Mouse (Mus musculus) midbrain, embryonic 16.5 days (tissue): ENCODE data around the gene Tpk1. TPM values are rescaled to one million over a fixed set of nuclear protein-coding genes. Genes with fewer than 3 reads are reported as not detected.
"Not testable (repeated sequence)": the region's sequence is repeated elsewhere in the genome, so short reads cannot be mapped to it uniquely, and the experiment has no call there.

ENCODE experiments used
- ATAC-seq: fragments of 200-750 bp; cut with Nextera tagmentation; 2 replicates; pipeline ENCODE4 v1.8.0; 2017; ENCODE audit warnings: moderate TSS enrichment
- H3K27ac ChIP-seq: fragments of 300-500 bp; sonication (generic); 2 replicates; pipeline ENCODE4 v1.5.1; 2014; ENCODE audit warnings: mild to moderate bottlenecking, low read length, mixed read lengths
- H3K27me3 ChIP-seq: fragments of 300-500 bp; sonication (generic); 2 replicates; pipeline ENCODE4 v1.6.1; 2014; ENCODE audit warnings: low read depth, low read length, mixed read lengths; ENCODE audit not compliant: control insufficient read depth, insufficient read depth
- H3K36me3 ChIP-seq: fragments of 300-500 bp; sonication (generic); 2 replicates; pipeline ENCODE4 v1.6.1; 2014; ENCODE audit warnings: mild to moderate bottlenecking, low read length, moderate library complexity, mixed read lengths; ENCODE audit not compliant: control insufficient read depth, insufficient read depth
- H3K4me1 ChIP-seq: fragments of 300-500 bp; sonication (generic); 2 replicates; pipeline ENCODE4 v1.6.1; 2014; ENCODE audit warnings: mild to moderate bottlenecking, low read length, mixed read lengths; ENCODE audit not compliant: control insufficient read depth, insufficient read depth
- H3K4me2 ChIP-seq: fragments of 300-500 bp; sonication (generic); 2 replicates; pipeline ENCODE4 v1.6.1; 2014; ENCODE audit warnings: mild to moderate bottlenecking, low read length, mixed read lengths
- H3K4me3 ChIP-seq: fragments of 300-500 bp; sonication (generic); 2 replicates; pipeline ENCODE4 v1.5.1; 2014; ENCODE audit warnings: low read depth, mild to moderate bottlenecking, low read length, moderate library complexity, mixed read lengths
- H3K9ac ChIP-seq: fragments of 300-500 bp; sonication (generic); 2 replicates; pipeline ENCODE4 v1.6.1; 2014; ENCODE audit warnings: low read depth, low read length, mixed read lengths
- H3K9me3 ChIP-seq: fragments of 300-500 bp; sonication (generic); replicated peaks from 2 replicates; pipeline ENCODE4 v1.6.1; 2014; ENCODE audit warnings: mild to moderate bottlenecking, low read length, mixed read lengths; ENCODE audit not compliant: control insufficient read depth, poor library complexity, severe bottlenecking
- WGBS: fragments of 180-500 bp; shearing (Covaris S2); extraction: QIAGEN DNeasy Blood & Tissue Kit; methylation state at CpG from one replicate; pipeline ENCODE4 v1.1.7; 2014; 5-methylcytosine and 5-hydroxymethylcytosine counted together
- polyA plus RNA-seq: library from polyadenylated mRNA; unstranded; fragments of >200 nt; fragmentation: Nextera tagmentation; extraction: Ambion mirVana; gene quantifications from 2 replicates; pipeline ENCODE4 v1.2.1, GENCODE M21; 2015

Gene Tpk1
- polyA plus RNA-seq, 1 experiment from 2014 or later: 6.1 TPM

DNA sequence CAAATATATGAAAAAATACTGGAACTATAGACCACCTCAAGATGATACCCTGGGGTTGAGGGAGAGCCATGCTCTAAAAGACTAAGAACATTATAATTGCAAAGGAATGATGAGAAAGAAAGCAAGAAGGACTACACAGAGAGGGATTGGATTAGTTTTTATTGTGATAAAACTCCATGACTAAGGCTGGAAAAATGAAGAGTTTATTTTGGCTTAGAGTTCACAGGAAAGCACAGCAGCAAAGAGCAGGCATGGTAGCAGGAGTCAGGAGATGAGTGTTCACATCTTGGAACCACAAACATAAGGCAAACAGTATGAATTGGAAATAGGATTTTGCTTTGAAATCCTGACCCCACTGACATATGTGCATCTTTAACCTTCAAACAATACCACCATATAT is 33.2 kb downstream of the Tpk1 start:
- H3K27me3 ChIP-seq: no peaks in the 10 kb centered on the region
- H3K36me3 ChIP-seq: no peaks in the 10 kb centered on the region
- no peak for ATAC-seq
- no peak overlapping the region for H3K27ac ChIP-seq
- H3K4me1 ChIP-seq: no peaks in the 10 kb centered on the region
- H3K9me3 ChIP-seq: no peaks in the 10 kb centered on the region
- H3K9ac ChIP-seq: no peak overlapping the region
- H3K4me2 ChIP-seq: no peak overlapping the region
- H3K4me3 ChIP-seq: no peak overlapping the region

DNA sequence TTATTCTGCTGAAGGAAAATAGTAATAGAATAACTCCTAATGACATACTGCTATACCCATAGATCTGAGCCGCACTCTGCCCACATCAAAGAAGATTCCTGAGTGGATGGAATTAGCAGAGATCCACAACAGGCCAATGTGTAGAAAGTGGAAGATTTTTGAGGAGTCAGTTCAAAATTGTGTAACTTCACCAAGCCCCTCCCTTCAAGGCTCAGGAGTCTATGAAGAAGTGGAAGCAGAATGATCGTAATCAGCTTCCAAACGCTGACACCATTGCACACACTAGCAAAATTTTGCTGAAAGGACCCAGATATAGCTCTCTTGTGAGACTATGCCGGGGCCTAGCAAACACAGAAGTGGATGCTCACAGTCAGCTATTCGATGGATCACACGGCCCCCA is 42.6 kb downstream of the Tpk1 start:
- not testable (repeated sequence) for H3K4me2 ChIP-seq, H3K9ac ChIP-seq, H3K36me3 ChIP-seq, H3K27ac ChIP-seq, ATAC-seq, H3K4me1 ChIP-seq, H3K4me3 ChIP-seq, H3K9me3 ChIP-seq, H3K27me3 ChIP-seq
- 96% methylated on average over 6 of the region's 6 CpGs for WGBS

DNA sequence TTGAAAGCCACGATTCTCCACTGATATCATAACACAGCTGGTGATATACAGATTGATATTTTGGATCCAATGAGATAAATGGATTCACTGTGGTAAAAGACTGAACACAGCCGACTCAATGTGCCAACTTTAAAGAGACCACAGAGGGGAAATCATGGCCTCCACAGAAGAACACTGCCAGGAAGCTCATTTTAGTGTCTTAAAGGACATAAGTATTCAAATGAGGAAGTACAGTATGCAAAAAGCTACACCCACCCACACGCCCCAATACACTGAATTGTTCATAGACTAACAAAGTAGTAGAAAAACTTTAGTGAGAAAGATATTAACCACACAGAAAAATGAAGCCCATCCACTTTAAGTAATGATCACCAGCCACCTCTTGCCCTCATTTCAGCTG is 46.8 kb downstream of the Tpk1 start:
- Histone ChIP-seq H3K4me3 (no peak overlapping the region), H3K36me3 (no peaks in the 10 kb centered on the region), H3K9me3 (no peaks in the 10 kb centered on the region), H3K9ac (no peak overlapping the region), H3K4me2 (no peak overlapping the region), H3K27me3 (no peaks in the 10 kb centered on the region), H3K27ac (no peak overlapping the region), H3K4me1 (no peaks in the 10 kb centered on the region)
- WGBS: 85% methylated on average over 3 of the region's 3 CpGs
- no peak for ATAC-seq

DNA sequence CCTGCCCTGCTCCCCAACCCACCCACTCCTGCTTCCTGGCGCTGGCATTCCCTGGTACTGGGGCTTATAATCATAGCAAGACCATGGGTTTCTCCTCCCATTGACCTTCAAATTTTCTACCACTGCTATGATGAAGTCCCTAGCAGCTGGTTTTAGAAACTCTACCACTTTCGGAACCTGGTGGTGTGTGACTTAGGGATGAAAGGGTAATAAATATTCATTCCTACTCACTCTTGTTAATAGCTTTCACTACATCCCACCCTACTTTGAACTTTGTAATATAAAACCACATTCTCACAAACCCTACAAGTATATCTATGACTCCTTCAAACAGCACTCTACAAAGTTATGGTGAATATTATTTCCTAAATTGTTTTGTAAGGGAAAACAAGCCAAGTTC is 54.3 kb downstream of the Tpk1 start:
- Histone ChIP-seq H3K4me2 (no peak overlapping the region), H3K4me1 (no peaks in the 10 kb centered on the region), H3K4me3 (no peak overlapping the region), H3K9ac (no peak overlapping the region), H3K36me3 (no peaks in the 10 kb centered on the region), H3K27me3 (no peaks in the 10 kb centered on the region), H3K9me3 (no peaks in the 10 kb centered on the region), H3K27ac (no peak overlapping the region)
- no peak for ATAC-seq
- 89% methylated on average over 2 of the region's 2 CpGs for WGBS

DNA sequence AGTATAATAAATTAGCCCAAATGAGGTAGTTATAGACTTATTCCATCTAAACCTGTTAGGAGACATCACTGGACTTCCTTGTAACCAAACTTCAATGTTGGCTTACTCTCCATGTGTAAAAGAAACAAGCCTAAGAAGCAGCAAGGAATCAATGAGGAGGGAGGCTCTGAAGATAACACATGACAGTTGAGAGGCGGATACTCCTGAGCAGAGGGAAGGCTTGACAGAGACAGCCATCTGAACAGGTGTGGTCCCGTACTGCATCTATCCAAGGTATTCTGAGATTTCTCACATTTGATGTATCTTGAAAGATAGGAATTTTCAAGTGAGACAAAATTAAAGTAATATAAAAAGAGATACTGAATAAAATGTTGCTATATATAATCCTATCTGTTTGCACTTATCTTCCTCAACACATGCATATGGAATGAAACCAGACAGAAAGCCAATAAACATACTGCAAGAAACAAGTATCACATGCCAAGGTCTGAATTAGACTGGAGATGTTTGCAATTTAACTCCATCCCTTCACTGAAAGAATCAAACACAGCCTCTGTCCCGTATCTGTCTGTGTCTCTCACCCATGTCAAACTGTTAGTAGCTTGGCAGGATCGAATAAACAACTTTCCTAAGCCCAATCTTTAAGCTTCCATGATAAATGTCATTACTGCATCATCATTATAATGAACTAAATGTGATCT is 75.1 kb downstream of the Tpk1 start:
- no peak overlapping the region for H3K4me2 ChIP-seq
- ATAC-seq: no peak
- 85% methylated on average over 4 of the region's 4 CpGs for WGBS
- H3K4me3 ChIP-seq: no peak overlapping the region
- no peak overlapping the region for H3K9ac ChIP-seq
- H3K36me3 ChIP-seq: no peaks in the 10 kb centered on the region
- no peaks in the 10 kb centered on the region for H3K4me1 ChIP-seq
- H3K9me3 ChIP-seq: no peaks in the 10 kb centered on the region
- H3K27ac ChIP-seq: no peak overlapping the region
- no peaks in the 10 kb centered on the region for H3K27me3 ChIP-seq

DNA sequence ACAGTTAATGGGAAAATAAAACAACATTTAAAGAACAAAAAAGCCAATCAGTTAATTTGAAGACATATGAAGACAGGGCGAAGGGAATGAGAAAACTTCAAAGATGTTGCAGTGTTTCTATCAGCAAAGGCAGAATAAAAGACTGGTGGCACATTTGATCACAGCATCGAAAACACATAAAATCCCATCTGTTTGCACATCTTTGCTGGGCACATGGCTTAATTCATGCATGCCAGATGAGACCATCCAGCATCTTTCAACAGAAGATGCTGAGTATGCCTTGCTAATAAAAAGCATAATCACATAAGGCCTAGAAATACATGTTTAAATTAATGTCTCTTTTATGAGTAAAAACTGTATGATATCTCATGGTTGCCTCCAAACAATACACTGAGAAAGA is 80.8 kb downstream of the Tpk1 start:
- Histone ChIP-seq H3K27ac (no peak overlapping the region), H3K9ac (no peak overlapping the region), H3K4me2 (no peak overlapping the region), H3K27me3 (no peaks in the 10 kb centered on the region), H3K4me3 (no peak overlapping the region), H3K36me3 (no peaks in the 10 kb centered on the region), H3K4me1 (no peaks in the 10 kb centered on the region), H3K9me3 (no peaks in the 10 kb centered on the region)
- no peak for ATAC-seq
- WGBS: 81% methylated on average over 2 of the region's 2 CpGs

DNA sequence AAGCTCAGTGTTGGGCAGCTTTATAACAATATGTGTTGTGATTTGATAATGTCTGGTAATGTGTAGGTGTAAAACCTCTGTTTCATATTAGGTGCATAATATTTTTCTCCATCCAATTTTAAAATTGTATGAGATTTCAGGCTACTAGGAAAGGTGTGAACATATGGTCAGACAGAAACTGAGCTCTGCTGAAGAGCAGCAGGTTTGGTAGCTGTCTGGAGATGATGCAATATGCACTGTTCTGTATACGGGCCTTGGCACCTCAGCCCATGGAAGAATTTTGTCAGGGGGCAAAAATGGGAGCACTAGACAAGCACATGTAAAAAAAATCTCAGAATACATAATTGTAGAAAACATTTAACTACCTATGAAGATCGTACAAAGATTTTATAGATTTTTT is 84.3 kb downstream of the Tpk1 start:
- Histone ChIP-seq H3K4me3 (no peak overlapping the region), H3K4me2 (no peak overlapping the region), H3K27me3 (no peaks in the 10 kb centered on the region), H3K36me3 (no peaks in the 10 kb centered on the region), H3K4me1 (no peaks in the 10 kb centered on the region), H3K27ac (no peak overlapping the region), H3K9ac (no peak overlapping the region), H3K9me3 (no peaks in the 10 kb centered on the region)
- ATAC-seq: no peak
- 88% methylated on average over 2 of the region's 2 CpGs for WGBS

DNA sequence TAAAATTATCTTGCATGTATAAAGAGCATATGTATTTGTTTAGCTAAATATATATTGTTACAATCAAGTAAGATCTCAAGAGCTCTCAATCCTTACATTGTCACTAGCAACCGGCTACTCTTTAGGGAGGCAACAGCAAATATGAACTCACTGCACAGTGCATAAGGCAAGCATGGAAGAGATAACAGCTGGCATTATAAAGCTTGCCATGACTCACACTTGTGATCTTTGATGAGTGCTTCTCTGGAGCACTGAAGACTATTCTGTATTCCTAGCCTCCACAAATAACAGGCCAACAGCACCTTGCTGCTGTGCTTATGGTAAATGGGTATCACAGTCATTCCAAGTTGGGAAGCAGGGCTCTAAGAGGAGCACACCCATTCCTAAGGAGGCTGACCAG is 98.2 kb downstream of the Tpk1 start:
- Histone ChIP-seq H3K27me3 (no peaks in the 10 kb centered on the region), H3K4me1 (no peaks in the 10 kb centered on the region), H3K27ac (no peak overlapping the region), H3K36me3 (no peaks in the 10 kb centered on the region), H3K9me3 (no peaks in the 10 kb centered on the region), H3K4me2 (no peak overlapping the region), H3K9ac (no peak overlapping the region), H3K4me3 (no peak overlapping the region)
- ATAC-seq: 0 out of 2 replicates have a peak, but pooled peaks have one; percentile 42
- WGBS: 84% methylated on average over 1 of the region's 1 CpGs

DNA sequence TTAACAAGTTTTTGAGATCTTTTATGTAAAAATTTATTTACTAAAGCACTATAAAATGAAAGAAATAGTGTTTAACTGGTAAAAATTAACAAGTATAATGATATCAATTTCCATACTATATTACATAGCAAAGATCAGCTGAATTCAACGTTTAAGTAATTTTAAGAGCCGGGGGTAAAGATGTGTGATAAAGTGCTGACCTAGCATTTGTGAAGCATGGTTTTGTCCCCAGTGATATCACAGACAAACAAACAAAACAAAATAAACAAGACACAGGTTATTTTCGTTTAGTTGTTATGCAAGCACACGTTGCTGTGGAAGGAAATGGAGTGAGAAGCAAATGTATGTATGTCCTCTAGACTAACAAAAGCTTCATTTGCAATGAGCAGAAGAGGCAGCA is 103.6 kb downstream of the Tpk1 start:
- Histone ChIP-seq H3K4me2 (no peak overlapping the region), H3K9me3 (no peaks in the 10 kb centered on the region), H3K36me3 (no peaks in the 10 kb centered on the region), H3K4me3 (no peak overlapping the region), H3K27ac (no peak overlapping the region), H3K9ac (no peak overlapping the region), H3K4me1 (no peaks in the 10 kb centered on the region), H3K27me3 (no peaks in the 10 kb centered on the region)
- WGBS: 91% methylated on average over 4 of the region's 4 CpGs
- no peak for ATAC-seq
